Comparison of ENCODE assay signal across 8 mouse cellular contexts in genomic region chr6:57824422-57825258, GRCm38 (mm10). TPM values are rescaled to one million over a fixed set of nuclear protein-coding genes. Genes with fewer than 3 reads are reported as not detected.
DNase-seq lines count a peak whose midpoint lies in the region; ATAC-seq lines count a peak whose summit lies in the region.

Gene Vopp1, minus strand, starts transcription at chr6:57825159.

- peak; percentile 90 for ATAC-seq in inflammation-experienced regulatory T-cells, adult 6 months
- peak; percentile 78 for ATAC-seq in megakaryocyte progenitor cell, adult 5-6 weeks (replicated peaks; ENCODE audit: poor library complexity)

- peak; percentile 68 for DNase-seq in adipocyte (ENCODE audit: low spot score)
- peak; percentile 78 for DNase-seq in embryo, embryonic 10 days (ENCODE audit: low spot score)
- peak; percentile 74 for DNase-seq in gastrocnemius, postnatal 14 days
- peak; percentile 58 to 85 for DNase-seq in left cerebral cortex, postnatal 10 days (ENCODE audit: extremely low spot score in 1 of 2, low spot score in 2 of 2)
- DNase-seq in right cerebral cortex, postnatal 10 days (ENCODE audit: low spot score in 2 of 2): peak; percentile 80 to 85
- DNase-seq in urinary bladder, postnatal 14 days (ENCODE audit: low spot score): peak; percentile 65

- intact Hi-C loops in gastrocnemius, postnatal 14 days (cut with DNase I; ENCODE audit: low total_unique reads): no loop called here
- intact Hi-C loops in left cerebral cortex, postnatal 10 days (cut with DNase I): no loop called here

RNA-seq across cellular contexts. Expression of gene Vopp1, which starts in this region (rescaled TPM):
- total RNA-seq in gastrocnemius, postnatal 14 days (2021): 1 to 10 TPM; 5.2 to 7.2 TPM
- 10 to 100 TPM; 11.8 to 15.9 (median 13.7) TPM for polyA plus RNA-seq in inflammation-experienced regulatory T-cells, adult 6 months (2017; shearing (Covaris generic))
- 100 to 1,000 TPM; 158 to 172 TPM for total RNA-seq in left cerebral cortex, postnatal 10 days (2021)
- total RNA-seq in megakaryocyte progenitor cell, adult 5-6 weeks (2015): 10.0 and 12.0 TPM in 2 replicates
- total RNA-seq in megakaryocyte progenitor cell, adult 5-6 weeks (2017): 10.1 and 14.5 TPM in 2 replicates

Comparison
In these comparisons a context has a peak if more than half of its experiments do, and no peak if none do; other contexts are left out.
1. Peak in every context shown above with its lines: DNase-seq and ATAC-seq.
2. RNA of gene Vopp1 (total RNA-seq): 158 to 172 TPM in left cerebral cortex, postnatal 10 days; 10.0 to 14.5 TPM in megakaryocyte progenitor cell, adult 5-6 weeks and 5.2 to 7.2 TPM in gastrocnemius, postnatal 14 days; every median in the first group is over 10 times any median in the second.